Mouse (Mus musculus) lung, postnatal 10 days (tissue): ENCODE measurements around the gene Olfr131.
"Not testable (repeated sequence)": the region's sequence is repeated elsewhere in the genome, so short reads cannot be mapped to it uniquely, and the experiment has no call there.

Source experiments
- DNase-seq: peaks from one replicate; pipeline ENCODE4 v3.0.0; 2021

Olfr131 gene

DNA sequence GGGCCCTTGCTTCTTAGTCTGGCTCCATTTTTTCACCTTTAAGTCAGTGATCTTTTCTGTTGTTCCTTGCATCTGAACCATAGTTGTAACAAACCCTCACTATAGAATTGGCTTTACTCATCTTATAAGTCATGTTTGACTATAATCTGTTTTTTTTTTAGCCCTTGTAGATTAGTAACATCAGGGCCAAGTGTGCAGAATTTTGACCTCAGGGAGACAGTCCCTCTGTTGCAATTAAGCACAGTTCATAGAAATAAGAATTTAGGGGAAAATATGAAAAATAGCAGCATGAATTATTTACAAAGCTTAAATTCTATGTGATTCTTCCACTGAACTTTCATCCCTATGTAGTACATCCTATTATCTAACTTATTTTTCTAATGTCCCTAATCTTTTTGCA, at the start of gene Olfr131:
TSS of gene Olfr131 (minus strand) at position 101 of the 400 bp plus-strand sequence.
- no peak for DNase-seq

DNA sequence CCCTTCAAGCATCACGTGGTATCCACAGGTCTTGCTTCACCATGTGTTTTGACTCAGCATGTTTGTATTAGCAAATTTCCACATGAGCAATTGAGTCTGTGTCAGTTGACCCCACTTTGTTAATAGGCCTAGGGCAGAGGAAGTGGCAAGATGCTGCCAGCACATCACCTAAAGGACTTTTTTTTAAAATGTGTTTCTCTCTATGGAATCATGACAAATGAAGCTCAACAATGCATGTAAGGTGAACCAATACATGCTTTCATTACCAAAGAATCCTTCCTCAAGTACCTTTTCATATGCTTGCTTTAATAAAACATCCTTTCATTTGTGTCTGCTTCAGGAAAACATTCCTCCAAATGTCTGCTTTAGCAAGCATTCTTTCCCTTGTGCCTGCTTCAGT, 45.9 kb upstream of the Olfr131 start, which contains the start of gene Olfr132:
TSS of gene Olfr132 (minus strand) at position 101 of the 400 bp plus-strand sequence.
- DNase-seq: no peak

DNA sequence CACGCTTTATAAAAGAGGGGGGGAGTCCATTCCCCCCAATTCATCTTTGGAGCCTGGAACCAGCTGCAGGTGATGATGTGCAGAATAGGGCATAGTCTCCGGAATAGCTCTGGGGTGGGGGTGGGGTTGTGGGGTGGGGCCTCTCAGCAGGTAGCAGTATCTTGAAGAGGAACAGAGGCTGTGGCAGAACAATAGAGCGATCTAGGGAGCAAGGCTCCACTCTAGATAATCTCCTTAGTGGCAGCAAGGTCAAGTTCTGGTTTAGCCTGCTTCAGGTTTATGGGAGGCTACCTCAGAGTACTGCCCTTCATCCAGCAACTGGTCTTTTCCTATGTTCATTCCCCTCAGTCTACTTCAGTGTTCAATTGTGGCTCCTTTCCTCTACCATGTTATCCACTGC, 36.9 kb upstream of the Olfr131 start:
- not testable (repeated sequence) for DNase-seq

DNA sequence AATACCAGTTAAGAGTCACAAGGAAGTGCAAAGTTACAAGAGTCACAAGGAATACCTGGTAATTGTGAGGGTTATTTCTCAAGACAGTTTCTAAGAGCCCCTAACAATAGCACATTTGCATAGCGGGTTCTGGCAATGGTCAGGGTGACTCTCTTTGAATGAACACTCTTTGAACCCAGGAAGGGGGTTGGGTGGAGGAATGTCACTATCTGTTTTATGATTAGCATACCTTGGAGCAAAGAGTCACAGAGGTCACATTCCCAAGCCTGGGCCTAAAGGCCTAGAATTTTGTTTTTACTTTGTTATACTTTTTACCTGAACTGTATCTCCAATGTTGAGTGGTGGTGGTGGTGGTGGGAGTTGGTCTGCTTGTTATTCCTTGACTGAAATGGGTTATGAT, 35.7 kb upstream of the Olfr131 start:
- not testable (repeated sequence) for DNase-seq

DNA sequence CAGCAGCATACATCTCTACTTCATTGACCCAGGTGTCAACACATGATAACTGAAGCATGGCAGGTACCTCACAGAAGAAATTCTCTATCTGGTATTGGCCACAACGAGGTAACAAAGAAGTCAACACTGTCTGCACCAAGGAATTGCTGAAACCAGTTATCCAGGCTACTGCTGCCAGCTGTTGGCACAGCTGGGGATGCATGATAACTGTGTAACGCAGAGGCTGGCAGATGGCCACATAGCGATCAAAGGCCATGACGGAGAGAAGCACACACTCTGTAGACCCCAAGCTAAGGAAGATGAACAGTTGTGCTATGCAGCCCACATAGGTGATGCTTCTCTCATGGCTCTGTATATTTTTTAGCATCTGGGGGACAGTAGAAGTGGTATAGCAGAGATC, 6.1 kb downstream of the Olfr131 start:
- DNase-seq: no peak

DNA sequence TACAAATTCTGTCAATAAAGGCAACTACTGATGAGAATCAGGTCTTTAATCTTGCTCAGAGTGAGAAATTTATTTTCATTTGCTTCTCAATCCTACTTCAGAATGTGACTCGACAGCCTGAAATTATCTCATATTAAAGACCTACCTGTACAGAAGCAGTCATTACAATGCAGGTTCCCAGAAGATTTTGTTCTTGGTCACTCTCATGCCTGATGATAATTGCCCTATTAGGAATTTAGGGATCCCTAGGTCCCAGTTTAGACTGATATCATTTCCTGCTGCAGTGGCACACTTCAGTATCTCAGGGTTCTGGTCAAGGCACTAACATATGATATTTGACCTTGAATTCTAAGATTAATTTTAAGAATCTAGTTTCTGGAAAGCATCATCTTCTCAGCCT, 24.9 kb downstream of the Olfr131 start, which contains the start of gene Olfr130:
TSS of gene Olfr130 (plus strand) at position 301 of the 400 bp plus-strand sequence.
- DNase-seq: no peak

DNA sequence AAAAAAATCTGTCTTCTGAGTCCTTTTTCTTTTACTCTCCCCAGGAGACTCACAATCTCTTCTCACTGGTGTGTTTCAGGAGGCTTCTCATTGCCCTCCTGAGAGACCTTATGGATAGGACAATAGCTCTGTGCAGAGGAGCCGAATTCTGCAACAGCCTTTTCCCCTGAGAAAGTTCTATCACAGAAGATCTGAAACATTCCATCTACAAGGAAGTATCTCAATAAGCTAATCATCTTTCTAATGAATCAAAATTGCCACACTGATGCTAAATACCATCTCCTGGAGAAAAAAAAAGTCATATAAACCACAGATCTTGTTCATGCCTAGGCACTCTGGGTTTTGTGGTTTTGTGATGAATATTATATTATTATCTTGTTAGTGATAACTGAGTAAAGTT, 28.5 kb downstream of the Olfr131 start, which contains the start of gene Olfr129:
TSS of gene Olfr129 (minus strand) at position 101 of the 400 bp plus-strand sequence.
- no peak for DNase-seq
